Mouse (Mus musculus) splenic B cell, adult 2 months (primary cell): Measurements from ENCODE around the gene Troap.
"Not testable (repeated sequence)": the region's sequence is repeated elsewhere in the genome, so short reads cannot be mapped to it uniquely, and the experiment has no call there.

Source experiments
- DNase-seq: peaks from one replicate; pipeline ENCODE4 v3.0.0-alpha.2; 2011; ENCODE audit warnings: low read depth, low spot score
- H3K27me3 ChIP-seq: 2 replicates; pipeline ENCODE4 v1.6.1; 2012; ENCODE audit warnings: mild to moderate bottlenecking, low read length, moderate library complexity, mixed read lengths; ENCODE audit not compliant: control insufficient read depth, poor library complexity, insufficient read depth, severe bottlenecking
- H3K36me3 ChIP-seq: 2 replicates; pipeline ENCODE4 v1.6.1; 2012; ENCODE audit warnings: mild to moderate bottlenecking, low read length, moderate library complexity, mixed read lengths; ENCODE audit not compliant: control insufficient read depth, poor library complexity, insufficient read depth, severe bottlenecking

The Troap gene

DNA sequence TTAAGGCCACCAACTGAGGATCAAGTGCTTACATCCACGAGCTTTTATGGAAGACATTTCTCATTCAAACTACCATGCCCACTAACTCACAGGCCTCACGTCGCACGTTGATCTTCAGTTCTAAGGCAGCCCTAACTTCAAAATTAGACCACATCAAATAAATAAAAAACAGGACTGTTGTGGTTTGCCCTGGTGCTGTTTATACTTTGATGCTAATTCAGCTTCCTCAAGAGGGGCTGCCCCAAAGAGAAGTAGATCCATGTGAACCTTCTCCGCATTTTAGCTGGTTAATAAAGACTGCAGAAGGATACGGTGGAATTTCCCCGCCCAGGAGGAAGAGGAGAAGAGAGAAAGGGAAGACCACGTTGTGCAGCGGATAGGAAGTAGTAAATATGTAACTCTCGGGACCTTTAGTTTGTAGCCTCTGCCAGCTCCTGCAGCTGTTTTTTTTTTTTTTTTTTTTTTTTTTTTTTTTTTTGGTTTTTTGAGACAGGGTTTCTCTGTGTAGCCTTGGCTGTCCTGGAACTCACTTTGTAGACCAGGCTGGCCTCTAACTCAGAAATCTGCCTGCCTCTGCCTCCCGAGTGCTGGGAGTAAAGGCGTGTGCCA is 8.7 kb upstream of the Troap start:
- Histone ChIP-seq H3K27me3 (no peaks in the 10 kb centered on the region), H3K36me3 (no peaks in the 10 kb centered on the region)
- no peak for DNase-seq

DNA sequence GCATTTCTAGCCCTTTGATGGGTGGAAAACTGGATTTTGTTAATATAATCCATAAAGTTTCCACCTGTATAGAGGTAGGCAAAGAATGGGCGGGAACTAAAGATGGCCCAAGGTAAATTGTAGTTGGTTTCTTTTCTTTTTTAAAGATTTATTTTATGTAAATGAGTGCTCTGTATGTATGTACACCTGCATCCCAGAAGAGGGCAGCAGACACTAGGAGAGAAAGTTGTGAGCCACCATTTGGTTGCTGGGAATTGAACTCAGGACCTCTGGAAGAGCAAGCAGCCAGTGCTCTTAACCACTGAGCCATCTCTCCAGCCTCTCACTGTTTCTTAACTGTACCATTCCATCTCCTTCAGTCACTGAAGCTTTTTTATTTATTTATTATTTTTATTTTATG is 2.4 kb upstream of the Troap start:
- no peak for DNase-seq
- Histone ChIP-seq H3K36me3 (no peaks in the 10 kb centered on the region), H3K27me3 (no peaks in the 10 kb centered on the region)

DNA sequence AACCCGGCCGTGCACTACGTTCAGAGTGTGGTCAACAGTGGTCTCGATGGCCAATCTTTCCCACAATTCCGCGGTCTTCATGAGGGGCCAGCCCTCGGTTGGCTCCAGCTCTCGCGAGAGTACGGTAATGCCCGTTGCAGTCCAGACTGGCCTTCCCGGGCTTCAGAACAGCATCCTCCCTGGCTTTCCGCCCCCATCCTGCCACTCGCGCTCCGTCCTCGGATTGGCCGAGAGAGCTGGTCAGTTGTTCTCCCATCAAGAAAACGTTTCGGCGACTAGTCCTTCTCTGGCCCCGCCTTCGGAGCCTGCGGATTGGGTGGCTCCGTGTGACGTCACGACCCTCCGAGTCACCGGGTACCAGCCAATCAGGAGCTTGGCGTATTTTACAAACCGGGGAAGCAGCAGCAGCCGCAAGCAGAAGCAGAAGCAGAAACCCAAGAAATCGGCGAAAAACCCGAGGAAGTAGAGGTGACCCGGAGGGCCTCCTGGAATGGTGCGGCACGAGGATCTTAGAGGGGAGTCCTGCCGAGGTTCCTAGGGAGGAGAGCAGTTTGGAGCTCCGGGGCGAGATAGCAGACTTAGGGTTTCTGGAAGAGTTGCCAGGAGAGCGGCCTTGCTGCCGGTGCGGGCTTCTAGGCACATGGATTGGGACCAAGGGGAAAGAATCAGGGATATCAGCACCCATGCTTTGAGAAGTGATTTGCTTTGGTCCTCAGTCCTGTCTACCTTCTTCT is 392 bp downstream of the Troap start:
- Histone ChIP-seq H3K27me3 (no peaks in the 10 kb centered on the region), H3K36me3 (no peaks in the 10 kb centered on the region)
- peak; percentile 96 for DNase-seq

DNA sequence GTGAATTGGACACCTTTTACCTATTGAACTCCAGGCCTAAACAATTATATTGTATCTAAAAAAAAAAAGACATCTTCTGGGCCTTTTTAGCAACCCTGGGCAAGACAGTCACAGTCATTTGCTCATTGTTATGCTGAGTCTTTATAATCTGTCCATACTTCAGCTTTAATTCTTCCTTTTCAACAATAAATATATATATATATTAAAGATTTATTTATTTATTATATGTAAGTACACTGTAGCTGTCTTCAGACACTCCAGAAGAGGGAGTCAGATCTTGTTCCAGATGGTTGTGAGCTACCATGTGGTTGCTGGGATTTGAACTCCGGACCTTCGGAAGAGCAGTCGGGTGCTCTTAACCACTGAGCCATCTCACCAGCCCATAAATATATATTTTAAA is 1.6 kb downstream of the Troap start:
- not testable (repeated sequence) for H3K27me3 ChIP-seq, DNase-seq, H3K36me3 ChIP-seq

DNA sequence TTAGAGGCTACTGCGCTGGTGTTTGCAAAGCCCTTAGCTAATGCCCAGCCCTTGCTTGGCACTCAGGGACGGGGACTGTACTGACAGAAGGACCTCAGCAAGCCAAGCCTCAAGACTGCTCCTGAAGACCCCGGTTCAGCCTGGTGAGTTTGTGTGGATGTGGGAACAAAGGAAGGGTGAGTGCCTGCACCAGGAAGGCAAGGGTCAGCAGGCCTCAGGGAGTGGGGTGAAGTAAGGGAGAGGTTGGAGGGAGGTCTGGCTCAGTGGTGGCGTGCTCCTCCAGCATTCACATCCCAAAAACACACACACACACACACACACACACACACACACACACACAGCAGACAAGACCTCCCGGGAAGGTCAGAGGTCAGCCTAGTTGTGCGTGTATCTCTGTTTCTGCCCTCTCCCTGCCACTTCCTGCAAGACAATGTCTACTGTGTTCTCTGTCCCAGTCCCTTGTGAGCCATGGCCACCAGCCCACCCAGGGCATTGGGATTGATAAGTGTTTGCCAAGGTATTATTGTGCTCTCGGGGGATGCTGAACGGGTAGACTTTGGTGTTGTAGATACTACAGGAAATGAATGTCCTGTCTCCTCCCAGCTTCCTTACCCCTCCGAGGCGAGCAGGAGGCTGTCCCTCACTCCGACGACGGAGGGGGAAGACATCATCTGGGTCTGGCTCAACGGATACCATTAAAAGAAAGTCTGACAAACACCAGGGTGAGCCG is 4.0 kb downstream of the Troap start:
- Histone ChIP-seq H3K36me3 (no peaks in the 10 kb centered on the region), H3K27me3 (no peaks in the 10 kb centered on the region)
- DNase-seq, result no peak

DNA sequence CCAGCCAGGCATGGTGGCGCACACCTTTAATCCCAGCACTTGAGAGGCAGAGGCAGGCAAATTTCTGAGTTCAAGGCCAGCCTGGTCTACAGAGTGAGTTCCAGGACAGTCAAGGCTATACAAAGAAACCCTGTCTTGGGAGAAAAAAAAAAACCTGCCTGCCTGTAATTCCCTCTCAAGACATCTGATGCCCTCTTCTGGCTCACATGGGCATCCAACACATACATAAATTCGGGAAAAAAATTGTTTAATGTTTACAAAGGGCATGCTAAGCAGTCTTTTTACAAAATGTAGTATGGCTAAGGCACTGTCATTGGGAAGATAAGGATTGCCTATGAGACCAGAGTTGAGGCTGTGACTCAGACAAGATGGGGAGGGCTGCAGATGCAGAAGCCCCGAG is 5.4 kb downstream of the Troap start:
- no peak for DNase-seq
- Histone ChIP-seq H3K36me3 (no peaks in the 10 kb centered on the region), H3K27me3 (no peaks in the 10 kb centered on the region)

DNA sequence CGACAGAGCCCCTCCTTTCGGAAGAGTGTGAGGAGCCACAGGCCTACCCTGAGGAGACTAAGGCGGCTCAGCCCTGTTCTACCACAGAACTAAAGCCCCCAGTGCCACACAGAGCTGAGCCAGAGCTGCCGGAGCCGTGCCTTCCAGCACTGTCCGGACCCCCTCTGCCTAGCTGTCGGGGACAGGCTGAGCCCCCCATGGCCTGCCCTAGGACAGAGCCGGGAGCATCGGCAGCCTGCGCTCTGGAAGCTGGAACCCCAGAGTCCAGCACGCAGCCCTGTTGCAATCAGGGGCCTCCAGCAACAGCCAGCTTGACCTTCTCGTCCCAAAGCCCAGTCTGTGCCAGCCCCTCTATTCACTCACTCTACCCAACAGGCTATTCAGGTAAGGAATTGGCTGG is 7.9 kb downstream of the Troap start:
- Histone ChIP-seq H3K27me3 (no peaks in the 10 kb centered on the region; the same call in 1 of the 2 replicates), H3K36me3 (no peaks in the 10 kb centered on the region)
- DNase-seq, result no peak

DNA sequence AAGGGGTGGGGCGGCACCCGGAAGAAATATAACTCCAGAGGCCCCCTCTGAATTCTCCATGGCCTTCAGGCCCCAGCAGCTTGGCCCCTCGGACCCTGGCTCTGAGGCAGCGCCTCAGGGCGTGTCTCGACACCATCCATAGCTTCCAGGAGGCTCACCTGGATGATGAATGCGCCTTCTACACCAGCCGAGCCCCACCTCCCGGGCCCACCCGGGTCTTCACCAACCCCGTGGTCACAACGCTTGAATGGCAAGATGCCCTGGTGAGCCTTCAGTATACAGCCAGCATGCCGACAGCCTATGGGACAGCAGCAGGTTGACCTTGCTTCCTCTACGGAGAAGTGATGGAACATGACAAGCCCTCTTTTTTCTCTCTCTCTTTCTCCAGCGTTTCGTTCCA is 8.5 kb downstream of the Troap start:
- no peak for DNase-seq
- peaks cover 2% of the 10 kb centered on the region; the same call in 1 of the 2 replicates for H3K27me3 ChIP-seq

DNA sequence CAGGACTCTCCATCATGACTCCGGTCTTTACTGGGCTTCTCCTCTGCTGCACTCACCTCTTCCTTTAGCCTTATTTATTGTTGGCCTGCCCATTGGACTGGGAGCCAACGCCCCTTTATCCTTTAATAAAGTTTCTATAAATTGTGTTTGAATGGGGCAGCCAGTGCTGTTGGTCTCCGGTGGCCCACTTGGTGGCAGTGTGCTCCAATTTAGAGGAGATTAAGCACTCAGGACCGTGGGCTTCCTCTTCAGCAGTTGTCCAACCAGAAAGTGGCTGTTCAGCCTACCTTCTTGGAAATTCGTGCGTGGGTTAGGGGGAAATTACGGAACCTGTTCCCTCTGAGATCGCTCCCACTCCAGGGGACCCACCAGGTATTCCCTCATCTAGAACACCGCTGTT is 8.9 kb downstream of the Troap start:
- DNase-seq, result peak; percentile 57
- Histone ChIP-seq H3K36me3 (no peaks in the 10 kb centered on the region), H3K27me3 (peaks cover 2% of the 10 kb centered on the region; the same call in 1 of the 2 replicates)

More for the DNA sequence above, 8.5 kb downstream of the Troap start:
- no peaks in the 10 kb centered on the region for H3K36me3 ChIP-seq

DNA sequence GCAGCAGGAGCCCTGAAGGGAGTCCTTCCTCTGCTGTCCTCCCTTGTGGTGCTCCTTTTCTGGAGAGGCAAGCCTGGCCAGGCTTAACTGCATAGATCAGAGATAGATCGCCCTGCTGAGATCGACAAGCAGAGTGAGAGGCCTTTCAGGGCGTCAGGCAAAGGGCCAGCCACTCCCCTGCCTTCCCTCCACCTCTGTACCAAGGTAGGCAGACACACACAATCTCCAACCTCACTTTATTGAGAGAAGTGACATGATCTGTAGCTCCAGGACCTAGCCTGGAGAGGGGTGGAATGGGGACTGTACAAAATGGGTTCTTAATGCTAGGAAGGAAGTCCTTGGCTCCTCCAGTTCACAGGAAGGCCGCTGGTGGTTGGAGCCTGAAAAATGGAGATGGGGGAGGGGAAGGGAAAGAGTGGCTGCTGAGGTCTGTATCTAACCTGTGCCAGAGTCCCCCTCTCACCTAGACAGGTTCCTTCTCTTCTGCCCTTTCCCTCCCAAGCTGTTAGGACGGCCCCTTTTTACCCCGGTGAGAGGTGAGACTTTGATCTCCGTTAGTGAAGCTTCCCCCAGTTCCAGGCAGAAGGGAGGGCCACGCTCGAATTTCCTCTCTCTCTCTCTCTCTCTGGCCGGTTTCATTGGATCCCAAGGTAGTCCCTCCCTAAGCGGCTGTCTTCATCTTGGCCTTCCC is 9.6 kb downstream of the Troap start:
- no peak for DNase-seq
- Histone ChIP-seq H3K36me3 (no peaks in the 10 kb centered on the region), H3K27me3 (peaks cover 2% of the 10 kb centered on the region; the same call in 1 of the 2 replicates)

DNA sequence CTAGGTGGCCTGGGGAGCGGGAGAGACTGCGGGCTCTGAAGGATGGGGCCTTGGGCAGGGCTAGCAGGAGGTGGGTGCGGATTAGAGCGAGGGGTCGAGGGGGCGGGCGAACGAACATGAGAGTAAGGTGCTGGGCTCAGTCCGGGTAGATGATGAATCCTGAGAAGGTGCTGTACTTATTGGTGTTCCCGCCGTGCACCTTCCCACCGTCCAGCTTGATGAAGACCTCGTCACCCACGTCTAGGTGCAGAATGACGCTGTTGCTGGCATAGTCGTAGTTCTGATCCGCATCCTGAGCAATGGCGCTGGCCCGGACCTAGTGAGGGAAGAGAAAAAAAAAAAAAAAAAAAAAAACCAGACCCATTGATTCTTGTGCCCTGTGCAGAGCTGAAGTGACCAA is 10.2 kb downstream of the Troap start:
- DNase-seq, result no peak
- H3K36me3 ChIP-seq, result no peaks in the 10 kb centered on the region
- peaks cover 2% of the 10 kb centered on the region; the same call in 1 of the 2 replicates for H3K27me3 ChIP-seq

DNA sequence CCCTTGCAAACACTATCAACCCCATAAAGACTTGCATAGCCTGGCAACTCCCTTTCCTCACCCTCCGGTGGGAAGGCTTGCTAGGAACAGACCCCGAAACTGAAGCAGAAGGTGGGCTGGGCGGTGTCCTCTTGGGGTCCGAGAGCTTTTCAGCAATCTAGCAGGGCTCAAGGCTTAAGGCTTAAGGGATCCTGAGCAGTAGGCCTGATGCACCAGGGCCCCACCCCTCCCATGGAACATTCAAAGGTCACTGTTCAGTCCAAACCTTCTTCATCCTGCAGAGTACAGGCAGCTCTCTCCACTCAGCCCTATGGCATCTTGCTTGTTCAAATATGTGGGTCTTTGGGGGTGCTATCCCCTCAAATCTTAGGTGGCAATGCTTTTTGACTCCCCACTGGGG is 11.6 kb downstream of the Troap start:
- DNase-seq, result no peak
- Histone ChIP-seq H3K27me3 (peaks cover 2% of the 10 kb centered on the region; the same call in 1 of the 2 replicates), H3K36me3 (no peaks in the 10 kb centered on the region)

DNA sequence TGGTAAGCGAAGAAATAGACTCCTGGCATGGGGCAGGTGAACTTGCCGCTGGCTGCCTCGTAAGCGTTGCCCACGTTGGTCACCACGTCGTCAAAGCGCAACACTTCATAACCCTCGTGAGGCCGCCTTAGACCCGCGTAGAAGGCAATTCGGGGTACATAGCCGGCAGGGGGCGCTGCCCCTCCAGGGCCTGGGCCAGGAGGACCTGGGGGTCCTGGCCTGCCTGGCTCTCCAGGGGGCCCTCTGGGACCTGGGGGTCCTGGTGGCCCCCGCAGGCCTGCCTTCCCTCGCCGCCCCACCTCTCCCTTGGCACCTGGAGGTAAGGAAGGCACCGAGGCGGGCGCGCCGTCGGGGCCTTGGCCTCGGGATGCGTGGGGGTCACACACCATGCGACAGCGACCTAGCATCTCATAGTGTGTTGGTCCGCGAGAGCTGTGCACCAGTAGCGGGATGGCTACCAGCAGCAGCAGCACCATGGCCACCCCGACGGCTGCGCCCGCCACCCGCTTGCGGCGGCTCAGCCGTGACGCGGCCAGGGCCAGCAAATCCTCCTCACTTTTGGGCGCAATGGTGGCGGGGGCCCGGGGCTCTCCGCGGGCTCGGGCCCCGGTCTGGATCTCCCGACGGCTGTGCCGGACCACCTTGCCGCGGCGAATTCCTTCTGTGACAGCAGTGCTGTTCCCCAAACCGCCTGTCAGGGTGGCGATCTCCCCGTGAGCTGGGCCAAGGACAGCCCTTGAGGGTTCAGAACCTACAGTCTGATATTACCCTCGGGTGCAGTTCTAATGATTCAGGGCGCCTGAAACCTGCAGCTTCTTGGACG is 13.1 kb downstream of the Troap start, which contains the start of gene C1ql4:
Gene C1ql4, minus strand, starts transcription at position 565 of the 823 bp plus-strand sequence.
- Histone ChIP-seq H3K36me3 (no peaks in the 10 kb centered on the region), H3K27me3 (peaks cover 2% of the 10 kb centered on the region; the same call in 1 of the 2 replicates)
- peak; percentile 59 for DNase-seq

DNA sequence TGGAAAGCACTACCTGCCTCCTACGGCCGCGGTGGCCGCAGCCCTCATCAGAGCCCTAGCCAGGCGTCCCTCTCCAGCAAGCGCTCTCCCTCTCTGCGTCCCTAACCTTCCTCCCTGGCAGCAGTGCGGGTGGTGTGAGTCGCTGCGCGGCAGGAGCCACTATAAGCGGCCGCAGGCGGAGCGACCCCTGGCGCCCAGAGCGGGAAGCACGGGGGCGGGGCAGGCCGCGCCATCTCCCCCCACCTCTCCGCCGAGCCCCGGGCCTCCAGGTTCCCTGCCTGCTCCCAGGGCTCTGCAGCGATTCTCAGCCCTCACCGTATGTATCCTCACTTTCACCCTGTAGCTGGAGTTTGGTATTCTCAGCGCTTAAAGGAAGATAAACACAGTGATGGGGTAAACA is 13.9 kb downstream of the Troap start:
- H3K36me3 ChIP-seq, result no peaks in the 10 kb centered on the region
- DNase-seq, result peak; percentile 82
- H3K27me3 ChIP-seq, result peaks cover 2% of the 10 kb centered on the region; the same call in 1 of the 2 replicates
